ENCODE assay signal across 13 mouse cellular contexts in the genomic region with DNA sequence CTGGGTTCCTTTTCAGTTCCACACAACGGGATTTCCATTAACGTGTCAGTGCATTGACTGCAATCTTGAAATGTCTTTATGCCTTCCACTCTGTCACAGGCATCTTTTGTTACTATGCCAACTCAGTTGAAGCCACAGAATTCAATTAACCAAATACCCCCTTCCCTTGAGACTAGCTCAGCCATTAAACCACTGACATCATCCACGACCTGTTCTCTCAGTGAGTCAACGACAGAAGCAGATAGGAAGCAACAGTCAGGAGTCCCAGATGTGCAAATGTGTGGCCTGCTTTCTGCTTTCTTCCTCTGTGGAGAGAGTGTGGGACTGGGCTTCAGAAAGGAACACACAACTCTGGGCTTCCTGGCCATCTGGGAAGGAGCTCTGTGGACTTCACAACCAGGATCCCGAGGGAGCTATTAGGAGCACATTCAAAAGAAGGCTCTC. TPM values are rescaled to one million over a fixed set of nuclear protein-coding genes. Genes with fewer than 3 reads are reported as not detected.
DNase-seq lines count a peak whose midpoint lies in the region; ATAC-seq lines count a peak whose summit lies in the region.
"Had no signal": no experiment of that assay in that cellular context is flagged by ENCODE, and none has a peak within 500 bp of the region (broad histone marks: within the 10 kb centered on the region; RNA-seq: fewer than 3 reads in every experiment).

No protein-coding gene starts in this region.

- peaks cover 11% of the 10 kb centered on the region for H3K4me1 ChIP-seq in hindbrain, embryonic 13.5 days (replicated peaks)
- H3K4me1 ChIP-seq in hindbrain, embryonic 12.5 days, result no peaks in the 10 kb centered on the region
- H3K4me1 ChIP-seq: limb, embryonic 15.5 days had no signal

- H3K36me3 ChIP-seq in hindbrain, embryonic 13.5 days, result no peaks in the 10 kb centered on the region
- H3K36me3 ChIP-seq in hindbrain, embryonic 12.5 days, result no peaks in the 10 kb centered on the region
- H3K36me3 ChIP-seq: limb, embryonic 15.5 days had no signal

- H3K4me2 ChIP-seq in hindbrain, embryonic 13.5 days, result no peak overlapping the region
- H3K4me2 ChIP-seq in hindbrain, embryonic 12.5 days (replicated peaks), result no peak overlapping the region
- H3K4me2 ChIP-seq: limb, embryonic 15.5 days had no signal

- H3K9ac ChIP-seq in hindbrain, embryonic 13.5 days, result no peak overlapping the region
- H3K9ac ChIP-seq in hindbrain, embryonic 12.5 days, result no peak overlapping the region
- H3K9ac ChIP-seq: limb, embryonic 15.5 days had no signal

- 34% methylated on average over 5 of the region's 5 CpGs for WGBS in hindbrain, embryonic 13.5 days
- WGBS in hindbrain, embryonic 12.5 days, result 39% methylated on average over 5 of the region's 5 CpGs

- no peak overlapping the region for H3K4me3 ChIP-seq in hindbrain, embryonic 13.5 days
- no peak overlapping the region for H3K4me3 ChIP-seq in hindbrain, embryonic 12.5 days
- H3K4me3 ChIP-seq: limb, embryonic 15.5 days had no signal

- no peaks in the 10 kb centered on the region for H3K9me3 ChIP-seq in hindbrain, embryonic 13.5 days
- no peaks in the 10 kb centered on the region for H3K9me3 ChIP-seq in hindbrain, embryonic 12.5 days (replicated peaks)
- H3K9me3 ChIP-seq: limb, embryonic 15.5 days had no signal

- peak overlapping the region; percentile 3; the same call in 1 of the 2 replicates for H3K27ac ChIP-seq in hindbrain, embryonic 13.5 days
- H3K27ac ChIP-seq in hindbrain, embryonic 12.5 days, result no peak overlapping the region
- H3K27ac ChIP-seq: limb, embryonic 15.5 days; macrophage had no signal

- no peaks in the 10 kb centered on the region for H3K27me3 ChIP-seq in hindbrain, embryonic 13.5 days
- no peaks in the 10 kb centered on the region for H3K27me3 ChIP-seq in hindbrain, embryonic 12.5 days
- H3K27me3 ChIP-seq: limb, embryonic 15.5 days had no signal

- peak; percentile 13 for DNase-seq in embryo, embryonic 10.5 days (ENCODE audit: low spot score)
- no peak for DNase-seq in embryo, embryonic 9.5 days (ENCODE audit: extremely low spot score)
- peak; percentile 30 for DNase-seq in NIH3T3 (ENCODE audit: low read depth)
- DNase-seq in mesoderm, embryonic 11.5 days (ENCODE audit: low read depth, low spot score), result peak; percentile 34
- no peak for DNase-seq in right cerebral cortex, postnatal 14 days
- DNase-seq: cerebellum, adult 18-20 months; kidney, adult 18-20 months; thymus, postnatal 36 days had no signal

- peak; percentile 68 for ATAC-seq in hindbrain, embryonic 13.5 days (ENCODE audit: low FRiP score)
- ATAC-seq in hindbrain, embryonic 12.5 days (ENCODE audit: low FRiP score), result no peak; the same call in 1 of the 2 replicates
- no peak for ATAC-seq in erythroid progenitor cell, adult 5-6 weeks (replicated peaks; ENCODE audit: low FRiP score, poor library complexity, severe bottlenecking)

RNA-seq across cellular contexts. Expression of a gene that starts 46.0 kb away (rescaled TPM):
- 1,136 and 1,161 TPM in 2 replicates for polyA plus RNA-seq in hindbrain, embryonic 13.5 days (2015; fragmentation: Nextera tagmentation; extraction: Ambion mirVana)
- 1,102 and 1,155 TPM in 2 replicates for polyA plus RNA-seq in hindbrain, embryonic 12.5 days (2016; fragmentation: Nextera tagmentation; extraction: Ambion mirVana)
- total RNA-seq in erythroid progenitor cell, adult 5-6 weeks (2015; ENCODE audit: low replicate concordance), result 105 and 127 TPM in 2 replicates
- total RNA-seq in erythroid progenitor cell, adult 5-6 weeks (2017; ENCODE audit: low replicate concordance), result 72.7 and 79.3 TPM in 2 replicates

Comparison
In these comparisons a context has a peak if more than half of its experiments do, and no peak if none do; other contexts are left out.
1. DNase-seq: peak in embryo, embryonic 10.5 days (single experiment), NIH3T3 (single experiment) and mesoderm, embryonic 11.5 days (single experiment); none in embryo, embryonic 9.5 days (single experiment) and right cerebral cortex, postnatal 14 days (single experiment).